Mouse (Mus musculus) skeletal muscle tissue, adult 2 months (tissue): Measurements from ENCODE around the gene Ephb1.

Experiments used
- DNase-seq: peaks from one replicate; pipeline ENCODE4 v3.0.0-alpha.2; 2012; ENCODE audit warnings: low read depth, low spot score

Gene Ephb1

DNA sequence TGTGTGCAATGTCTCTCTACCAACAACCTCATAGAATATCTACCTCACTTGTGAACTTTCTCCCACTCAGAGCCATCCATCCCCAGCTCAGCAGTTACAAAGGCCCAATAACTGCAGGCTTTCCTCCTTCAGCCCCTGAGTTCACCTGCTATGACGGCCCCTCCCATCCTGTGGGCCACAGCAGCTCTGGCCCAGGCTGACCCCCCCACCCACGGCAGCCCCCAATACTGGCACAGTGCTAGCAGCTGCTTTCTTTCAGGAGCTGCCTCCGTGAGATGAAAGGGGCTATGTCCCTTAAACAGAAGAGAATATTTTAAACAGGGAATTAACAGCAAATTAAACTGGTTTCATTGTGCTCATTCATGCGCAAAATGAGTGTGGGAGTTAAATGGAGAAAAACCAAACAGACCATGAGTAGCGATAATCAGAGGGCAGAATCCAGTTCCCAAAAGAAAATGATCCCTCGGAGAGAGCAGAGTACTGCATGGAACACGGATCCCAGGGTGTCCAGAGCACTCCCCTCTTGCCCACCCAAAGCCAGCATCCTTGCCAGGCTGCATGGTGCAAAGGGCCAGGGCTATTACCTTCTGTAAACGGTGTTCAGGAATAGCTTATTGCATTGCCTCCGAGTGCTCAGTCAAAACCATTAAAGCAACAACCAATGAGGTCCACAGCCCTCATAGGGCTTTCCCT is 105.2 kb downstream of the Ephb1 start:
- no peak for DNase-seq

DNA sequence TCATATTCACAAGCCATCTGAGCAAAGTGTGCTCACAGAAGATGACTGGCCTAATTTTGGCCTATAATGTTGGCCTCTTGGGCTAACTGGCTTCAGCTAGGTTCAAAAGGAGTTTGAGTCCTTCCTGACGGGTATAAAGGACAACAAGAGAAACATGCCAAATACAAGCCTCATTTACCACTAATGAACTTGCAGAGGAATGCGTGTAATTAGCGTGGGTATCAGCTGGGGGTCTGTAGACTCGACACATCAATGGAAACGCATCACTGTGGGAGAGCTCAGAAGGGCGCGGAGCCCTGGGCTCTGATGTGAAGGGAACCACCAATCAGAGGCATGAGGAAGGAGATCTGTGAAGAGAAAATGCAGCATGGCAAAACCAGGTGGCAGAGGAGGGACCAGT is 108.9 kb downstream of the Ephb1 start:
- DNase-seq = no peak

- DNase-seq = no peak
Observed at GRCm38 (mm10) chr9:102243296-102243695, 111.2 kb downstream of the Ephb1 start.

- no peak for DNase-seq
Observed at GRCm38 (mm10) chr9:102241546-102241945, 112.9 kb downstream of the Ephb1 start.

DNA sequence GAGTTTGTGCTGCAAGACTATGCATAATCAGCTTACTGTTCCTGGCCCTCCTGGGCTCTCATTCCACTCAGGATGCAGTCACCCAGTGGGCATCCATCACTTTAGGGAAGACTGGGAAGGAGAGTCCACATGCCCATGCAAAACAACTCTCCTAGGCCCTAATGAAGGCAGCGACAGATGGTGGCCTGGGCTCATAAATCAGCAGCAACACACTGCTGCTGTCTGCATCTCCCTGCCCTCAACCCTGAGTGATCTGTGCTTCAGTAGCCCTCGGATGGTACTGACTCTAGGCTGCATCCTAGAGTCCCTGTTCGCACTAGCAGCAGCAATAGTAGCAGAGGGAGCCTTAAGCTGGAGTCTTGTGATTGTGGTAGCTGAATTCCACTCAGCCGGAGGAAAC is 114.3 kb downstream of the Ephb1 start:
- DNase-seq = no peak

DNA sequence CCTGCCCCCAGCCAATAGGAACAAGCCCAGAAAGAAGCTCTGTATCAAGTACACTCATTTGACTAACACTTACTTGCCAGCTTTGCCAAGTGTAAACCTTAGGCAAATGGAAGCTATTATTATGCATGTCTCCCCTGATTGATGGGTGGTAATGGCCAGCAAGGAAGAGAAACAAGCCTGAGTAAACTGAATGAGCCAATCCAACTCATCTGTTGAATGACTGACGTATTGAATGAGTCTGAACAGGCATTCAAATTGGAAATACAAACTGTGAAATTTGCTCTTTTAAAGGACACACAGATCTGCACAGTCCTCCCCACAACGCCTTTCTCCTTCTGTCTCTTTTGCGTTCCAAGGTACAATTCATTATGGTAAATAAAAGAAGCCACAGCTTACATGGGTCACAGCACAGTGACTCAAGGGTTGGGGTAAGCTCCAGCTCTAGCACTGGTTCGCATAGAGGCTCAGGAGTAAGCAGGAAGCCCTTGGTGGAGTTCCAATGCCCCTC is 119.0 kb downstream of the Ephb1 start:
- DNase-seq = no peak

- DNase-seq = no peak
Observed at GRCm38 (mm10) chr9:102231248-102231647, 123.2 kb downstream of the Ephb1 start.

GRCm38 (mm10) chr9:102216746-102217566 is 137.5 kb downstream of the Ephb1 start:
- DNase-seq = no peak

DNA sequence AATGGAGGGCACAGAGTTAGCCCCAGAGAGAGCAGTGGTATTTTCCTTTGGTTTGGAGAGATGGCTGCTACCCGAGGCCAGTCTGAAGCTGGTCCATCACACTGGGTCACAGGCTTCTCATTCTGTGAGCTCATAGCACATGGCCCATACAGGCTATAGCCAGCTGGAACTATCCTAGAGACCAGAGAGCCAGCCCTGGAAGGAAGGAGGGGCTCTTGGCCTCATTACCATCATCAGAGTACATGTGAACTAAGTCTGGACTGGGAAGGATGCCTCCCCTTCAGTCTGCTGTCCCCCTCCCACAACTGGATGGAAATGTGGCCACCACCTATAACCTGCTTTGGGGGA is 142.5 kb downstream of the Ephb1 start:
- DNase-seq = no peak

- DNase-seq = no peak
Observed at GRCm38 (mm10) chr9:102211296-102212035, 143.0 kb downstream of the Ephb1 start.

DNA sequence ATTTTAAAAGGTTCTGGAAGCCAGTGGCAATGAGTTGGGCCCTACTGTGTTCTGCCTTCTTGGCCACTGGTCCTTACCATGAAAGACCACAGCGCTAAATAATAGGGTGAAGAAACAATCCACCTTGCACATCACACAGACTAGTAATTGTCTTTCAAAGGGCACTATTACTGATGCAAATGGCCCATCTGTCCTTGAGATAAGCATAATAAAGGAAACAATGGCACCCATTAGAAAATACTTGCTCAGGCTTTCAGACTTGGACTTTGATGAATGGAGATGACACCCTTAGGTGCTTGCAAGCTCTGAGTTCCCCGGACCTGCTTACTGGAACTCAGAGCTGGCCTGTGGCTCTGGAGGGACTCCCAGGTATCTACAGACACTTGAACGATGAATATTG is 149.0 kb downstream of the Ephb1 start:
- no peak for DNase-seq

DNA sequence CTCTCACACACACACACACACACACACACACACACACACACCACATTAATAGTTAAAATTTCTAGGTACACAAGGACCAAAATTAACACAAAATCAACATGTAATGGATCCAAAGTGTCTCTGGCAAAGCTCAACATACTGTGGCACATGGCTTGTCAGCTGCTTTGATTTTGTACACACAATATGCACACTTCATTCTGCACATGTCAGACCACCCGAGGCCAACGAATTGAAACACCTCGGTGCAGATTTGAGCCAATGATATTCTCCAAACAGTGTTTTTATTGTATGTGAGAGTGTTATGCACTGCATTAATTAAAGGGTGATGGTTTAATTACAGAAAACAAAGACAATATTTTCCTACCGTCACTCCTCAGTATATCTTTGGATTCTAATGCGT is 152.6 kb downstream of the Ephb1 start:
- DNase-seq = no peak

DNA sequence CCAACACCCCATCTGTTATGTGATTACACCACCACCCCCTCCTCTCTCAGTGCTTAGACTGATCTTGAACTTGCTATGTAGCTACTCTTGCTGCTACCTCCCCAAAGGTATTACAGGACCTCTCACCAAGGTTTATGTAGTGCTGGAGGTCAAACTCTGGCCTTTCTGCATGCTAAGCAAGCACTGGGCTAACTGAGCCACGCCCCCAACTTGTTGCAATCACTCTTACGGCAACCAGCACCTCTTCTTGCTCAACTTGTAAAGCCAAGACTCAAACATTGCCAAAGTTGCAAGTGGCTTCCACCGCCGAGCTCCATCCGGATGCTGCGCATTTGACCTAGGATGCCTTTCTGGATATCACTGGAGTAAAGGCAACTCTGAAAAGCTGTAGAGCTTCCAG is 157.6 kb downstream of the Ephb1 start:
- DNase-seq = peak; percentile 10

DNA sequence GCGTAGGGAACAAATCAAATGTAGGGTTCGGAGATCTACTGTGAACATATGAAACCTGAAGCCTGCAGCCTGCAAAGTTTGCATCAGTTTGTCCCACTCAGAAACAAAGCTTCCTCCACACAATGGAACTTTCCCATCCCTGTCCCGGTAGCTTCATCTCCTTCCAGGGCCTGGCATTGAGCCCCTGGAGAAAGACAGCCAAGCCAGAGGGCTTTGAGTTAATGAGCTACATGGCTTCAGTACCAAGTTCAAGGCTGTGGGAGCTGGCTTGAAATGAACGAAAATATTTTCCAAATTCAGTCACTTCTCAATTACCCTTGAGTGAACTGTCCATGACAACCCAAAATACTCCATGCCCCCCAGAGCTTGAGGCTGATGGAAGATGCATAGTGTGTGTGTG is 160.4 kb downstream of the Ephb1 start:
- DNase-seq = no peak

DNA sequence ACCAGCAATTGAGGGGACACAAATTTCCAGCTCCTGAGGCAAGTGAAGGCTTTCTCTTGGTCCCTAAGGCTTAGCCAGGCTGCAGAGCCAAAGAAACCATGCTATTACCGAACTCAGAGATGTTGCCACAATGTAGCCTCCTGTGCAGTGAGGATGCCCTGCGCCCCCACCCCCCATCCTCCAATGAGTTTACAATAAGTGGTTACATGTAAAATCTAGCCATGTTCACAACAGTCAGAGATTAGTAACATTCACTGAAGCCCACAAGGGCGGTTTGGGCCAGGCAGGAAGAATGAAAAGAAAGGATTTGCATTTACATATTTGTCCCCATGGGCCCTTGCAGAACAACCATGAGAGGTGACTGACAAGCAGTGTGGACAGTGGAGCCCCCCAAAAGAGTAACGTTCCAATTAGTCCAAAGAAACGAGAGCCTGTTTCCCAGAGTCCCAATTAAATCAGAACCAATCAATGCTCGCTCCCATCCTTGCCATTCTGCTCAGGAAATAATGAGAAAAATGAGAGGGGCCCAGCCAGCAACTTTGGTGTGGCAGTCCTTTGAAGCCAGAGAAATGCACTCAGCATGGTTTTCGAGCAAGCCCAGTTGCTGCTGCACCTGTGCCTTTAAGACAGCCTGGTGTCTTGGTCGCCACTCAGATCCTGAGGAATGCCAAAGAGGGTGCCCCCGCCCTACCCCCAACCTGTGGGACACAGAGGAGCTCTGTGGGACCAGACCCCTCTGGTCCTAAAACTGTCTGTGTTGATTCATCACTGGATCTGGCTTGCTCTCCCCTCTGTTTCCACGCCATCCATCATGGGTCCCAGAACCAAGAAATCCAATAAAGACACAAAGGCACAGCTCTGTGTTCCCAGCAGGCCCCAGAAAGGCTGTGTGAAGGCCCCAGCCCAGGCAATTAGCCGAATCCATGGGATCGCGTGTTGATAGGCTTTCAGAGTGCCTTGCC is 161.5 kb downstream of the Ephb1 start:
- DNase-seq = no peak

DNA sequence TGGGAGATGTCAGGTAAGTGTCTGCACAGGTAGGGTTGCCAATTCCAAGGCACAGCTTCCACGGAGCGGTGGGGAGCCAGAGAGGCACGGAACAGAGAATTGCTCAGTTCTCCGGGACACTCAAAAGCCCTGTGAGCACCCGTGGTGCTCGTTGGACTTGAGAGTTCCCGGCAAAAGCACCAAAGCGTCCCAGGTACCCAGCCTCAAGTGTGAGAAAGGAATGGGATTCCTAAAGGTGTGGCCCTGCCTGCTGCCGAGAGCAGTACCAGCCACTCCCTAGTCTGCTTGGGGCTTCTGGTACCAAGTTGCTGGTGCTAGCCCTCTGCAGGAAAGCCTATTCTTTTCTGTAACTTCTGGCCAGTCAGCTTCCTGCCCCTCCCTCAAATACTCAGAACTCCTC is 164.4 kb downstream of the Ephb1 start:
- DNase-seq = no peak

- peak; percentile 34 for DNase-seq
Observed at GRCm38 (mm10) chr9:102189406-102189805, 165.1 kb downstream of the Ephb1 start.

- no peak for DNase-seq
Observed at GRCm38 (mm10) chr9:102183663-102184274, 170.7 kb downstream of the Ephb1 start.

DNA sequence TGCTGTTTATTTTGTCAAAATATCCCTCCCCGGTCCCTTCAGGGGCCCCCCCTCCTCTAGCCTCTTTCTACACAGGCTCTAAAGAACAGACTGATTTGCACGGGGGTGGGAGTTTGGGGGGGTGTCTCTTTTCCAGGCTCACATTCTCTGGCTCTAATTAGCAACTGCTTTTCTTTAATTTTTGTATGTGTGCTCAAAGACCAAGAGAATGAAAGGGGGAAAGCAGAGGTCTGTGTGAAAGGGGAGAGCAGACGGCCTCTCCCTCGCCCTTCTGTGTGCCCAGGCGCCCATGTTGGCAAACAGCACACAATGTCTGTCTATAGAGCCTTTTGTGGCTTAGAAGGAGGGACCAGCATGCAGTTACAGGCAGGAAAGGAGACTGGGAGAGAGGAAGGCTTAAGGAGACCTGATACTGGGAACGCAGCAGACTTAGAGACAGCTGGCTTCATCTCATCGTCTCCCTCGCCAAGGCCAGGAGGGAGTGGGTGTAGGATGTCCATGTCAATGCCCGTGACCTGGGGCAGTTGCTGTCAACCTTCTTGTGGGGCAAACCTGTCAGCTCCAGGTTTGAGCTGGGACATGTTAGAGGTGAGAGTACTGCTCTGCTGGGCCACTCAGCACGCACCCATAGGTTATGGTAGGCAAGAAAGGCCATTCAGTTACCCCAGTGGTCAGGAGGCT is 172.5 kb downstream of the Ephb1 start:
- peak; percentile 66 for DNase-seq

GRCm38 (mm10) chr9:102181276-102181675 is 173.2 kb downstream of the Ephb1 start:
- no peak for DNase-seq
